Mouse (Mus musculus): ENCODE data around the gene Akap7.
A peak's percentile ranks its signal among the peaks of the same experiment; 100 is the strongest.

Akap7 gene

DNA sequence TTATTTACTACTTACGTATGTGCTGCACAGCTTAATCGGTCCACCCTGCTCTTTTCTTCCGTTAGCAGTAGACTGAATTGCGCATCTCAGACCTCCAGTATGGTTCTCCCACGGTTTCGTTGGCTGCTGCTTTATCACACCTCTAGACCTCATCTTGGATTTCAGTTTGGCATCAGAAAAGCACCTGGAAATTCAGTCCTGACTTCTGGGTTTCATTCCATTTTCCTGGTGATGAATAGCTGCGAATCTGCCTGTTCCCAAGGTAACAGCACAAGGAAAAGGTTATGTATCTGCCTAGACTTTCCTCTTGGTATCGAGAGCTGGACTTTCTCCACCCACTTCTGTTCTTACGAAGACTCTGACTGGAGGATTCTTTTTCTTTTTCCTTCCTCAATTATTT lies at the start of gene Akap7:
TSS of gene Akap7 (minus strand) at position 101 of the 400 bp plus-strand sequence.
- no peak for DNase-seq

DNA sequence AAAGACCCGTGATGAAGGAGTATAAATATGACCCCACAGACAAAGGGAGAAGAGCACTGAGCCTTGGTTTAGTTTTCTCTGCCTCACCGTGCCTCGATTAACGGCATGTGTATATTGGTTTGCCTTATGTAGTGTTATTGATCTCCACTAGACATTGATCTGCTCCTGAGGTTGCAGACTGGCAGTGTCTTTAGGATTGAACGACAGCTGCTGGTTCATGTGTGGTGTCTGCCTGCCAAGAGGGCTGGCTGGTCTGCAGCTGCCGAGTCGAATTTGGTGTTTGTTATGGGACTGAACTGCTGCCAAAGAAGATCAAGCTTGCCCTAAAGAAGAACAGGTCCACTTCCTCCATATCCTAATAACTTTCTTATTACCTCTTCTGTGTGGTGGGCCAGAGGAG lies 46.7 kb upstream of the Akap7 start:
- no peak for DNase-seq

DNA sequence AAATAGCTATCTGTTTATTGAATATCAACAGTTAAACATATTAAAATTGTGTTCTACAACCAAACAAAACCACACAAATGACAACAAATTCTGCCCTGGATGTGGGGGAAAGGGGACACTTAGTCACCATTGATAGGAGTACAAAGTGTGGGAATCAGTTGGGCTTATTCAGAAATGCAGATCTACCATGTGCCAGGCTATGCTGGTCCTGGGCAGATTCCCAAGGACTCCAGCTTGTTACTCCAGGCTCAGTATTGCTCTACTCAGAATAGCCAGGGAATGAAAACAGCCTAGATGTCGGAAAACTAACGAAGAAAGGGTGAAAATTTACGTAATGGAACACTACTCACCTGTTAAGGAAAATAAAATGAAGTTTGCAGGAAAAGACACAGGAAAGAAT lies 46.3 kb upstream of the Akap7 start:
- no peak for DNase-seq

DNA sequence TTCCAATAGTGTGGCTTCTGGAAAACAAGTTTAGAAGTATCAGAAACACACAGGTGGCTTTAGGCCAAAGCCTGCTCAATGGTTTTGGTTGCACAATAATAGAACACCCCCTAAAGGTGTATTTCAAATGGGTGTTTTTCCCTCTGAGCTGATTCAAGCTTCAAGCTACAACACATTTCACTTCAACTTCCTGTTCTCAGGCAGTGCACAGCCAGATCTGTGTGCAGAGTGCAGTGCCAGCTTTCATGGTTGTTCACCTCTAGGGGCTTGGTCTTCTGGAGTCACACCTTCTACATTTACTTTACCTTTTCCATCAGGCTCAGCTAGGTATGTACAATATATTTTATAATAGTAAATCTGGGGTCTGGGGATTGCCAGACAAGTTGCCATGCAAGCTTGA lies 35.1 kb upstream of the Akap7 start:
- no peak for DNase-seq

DNA sequence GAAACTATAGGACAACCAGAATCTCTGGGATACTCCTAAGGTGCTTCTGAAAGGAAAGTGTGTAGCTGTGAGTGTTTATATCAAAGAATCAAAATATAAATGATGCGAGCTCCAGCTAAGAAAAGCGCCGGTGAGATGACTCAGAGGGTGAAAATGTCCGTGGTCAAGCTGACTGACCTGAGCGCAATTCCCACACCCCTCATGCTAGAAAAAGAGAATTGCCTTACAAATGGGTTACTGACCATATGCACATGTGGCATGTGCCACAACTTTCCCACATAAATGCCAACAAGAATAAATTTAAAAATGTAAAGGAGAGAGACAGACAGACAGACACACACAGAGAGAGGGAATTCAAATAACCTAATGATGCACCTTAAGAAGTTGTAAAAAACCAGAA lies 33.0 kb upstream of the Akap7 start:
- no peak for DNase-seq

DNA sequence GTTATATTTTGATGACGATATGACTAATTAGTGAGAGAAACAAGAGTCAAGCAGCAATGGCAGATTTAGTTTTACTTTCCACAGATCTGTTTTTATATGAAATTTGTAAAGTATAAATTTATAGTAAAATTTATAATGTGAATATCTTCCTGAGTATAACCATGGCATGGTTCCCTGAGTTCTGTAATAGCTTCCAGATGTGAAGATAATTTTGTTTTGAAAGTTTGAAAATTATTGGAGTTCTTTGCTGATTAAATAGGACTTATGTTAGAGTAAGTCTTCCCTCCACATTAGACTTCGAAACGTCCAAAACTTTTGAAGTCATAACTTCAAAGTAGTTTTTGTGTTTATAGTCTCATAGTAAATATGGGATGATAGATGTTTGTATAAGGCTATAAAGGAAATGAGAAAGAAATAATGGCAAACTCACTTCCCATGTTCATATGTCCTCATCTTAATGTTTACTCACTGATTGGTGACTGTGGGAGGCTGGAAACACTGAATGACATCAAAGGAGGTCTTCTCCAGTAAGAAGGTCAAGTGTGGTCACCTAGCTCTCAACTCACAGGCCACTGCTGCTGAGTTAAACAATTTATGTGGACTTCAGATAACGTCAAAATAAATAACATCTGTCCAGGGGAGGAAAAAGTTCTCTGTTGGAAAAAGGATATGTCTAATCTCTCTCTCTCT lies 25.9 kb upstream of the Akap7 start:
- no peak for DNase-seq

DNA sequence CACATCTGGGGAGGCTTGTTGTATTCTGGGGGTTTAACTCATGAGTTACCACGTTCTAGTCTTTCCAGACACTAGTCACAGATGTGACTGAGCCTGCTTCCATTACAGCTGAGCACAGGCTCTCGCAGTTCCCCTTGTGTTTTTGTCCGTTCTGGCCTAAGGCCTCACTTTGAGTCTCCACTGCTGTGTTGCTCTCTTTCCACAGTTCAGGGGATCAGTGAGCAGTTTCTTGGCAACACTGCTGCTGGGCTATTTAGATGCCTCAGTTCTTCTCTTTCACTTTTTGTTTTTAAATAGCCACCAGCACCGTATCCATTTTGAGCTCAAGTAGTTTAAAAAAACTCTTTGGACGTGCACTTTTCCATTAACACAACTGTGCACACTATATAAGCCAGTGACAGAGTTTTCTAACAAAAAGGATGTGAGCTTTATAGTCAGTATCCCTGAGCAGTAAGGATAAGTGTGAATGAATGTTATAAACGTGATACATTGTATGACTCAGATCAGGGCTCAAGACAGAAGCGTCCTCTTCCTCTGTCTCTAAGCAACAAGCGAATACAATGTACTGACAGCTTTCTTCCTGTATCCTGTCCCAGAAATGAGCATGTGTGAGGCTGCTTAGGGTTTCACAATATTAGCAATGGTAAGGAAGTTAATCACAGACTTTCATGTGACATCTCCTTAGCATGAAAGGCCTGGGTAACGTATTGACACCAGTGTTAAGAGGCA lies 23.8 kb upstream of the Akap7 start:
- peak; percentile 7 to 41 for DNase-seq

DNA sequence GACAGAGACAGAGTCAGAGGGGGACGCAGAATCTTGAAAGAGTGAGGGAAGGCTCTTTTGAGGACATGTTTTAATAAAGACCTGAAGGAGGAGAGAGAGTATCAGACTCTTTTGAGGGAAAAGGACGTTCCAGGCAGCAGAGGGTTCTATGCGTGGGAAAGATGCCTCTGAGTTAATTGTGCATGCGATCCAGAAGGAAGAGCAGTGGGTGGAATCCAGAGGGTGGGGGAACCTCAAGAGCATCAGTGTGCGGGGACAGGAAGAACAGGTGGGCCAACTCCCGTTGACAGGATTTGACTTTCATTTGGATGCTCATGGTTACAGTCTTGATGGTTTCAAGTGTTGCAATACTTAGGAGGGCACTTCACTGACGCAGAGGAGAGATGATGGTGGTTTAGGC lies 22.4 kb upstream of the Akap7 start:
- no peak for DNase-seq

DNA sequence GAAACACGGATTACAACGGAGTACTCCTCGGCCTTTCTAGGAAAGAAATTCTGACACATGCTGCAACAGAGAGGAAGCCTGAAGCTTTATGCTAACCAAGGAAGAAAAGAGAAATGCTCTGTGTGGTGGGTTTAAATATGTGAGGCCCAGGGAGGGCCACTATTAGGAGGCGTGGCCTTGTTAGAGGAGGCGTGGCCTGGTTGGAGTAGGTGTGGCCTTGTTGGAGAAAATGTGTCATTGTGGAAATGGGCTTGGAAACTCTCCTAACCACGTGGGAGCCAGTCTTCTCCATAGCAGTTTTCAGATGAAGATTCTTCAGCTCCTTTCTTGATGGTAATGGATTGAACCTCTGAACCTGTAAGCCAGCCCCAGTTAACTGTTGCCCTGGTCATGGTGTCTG lies 19.8 kb upstream of the Akap7 start:
- no peak for DNase-seq

DNA sequence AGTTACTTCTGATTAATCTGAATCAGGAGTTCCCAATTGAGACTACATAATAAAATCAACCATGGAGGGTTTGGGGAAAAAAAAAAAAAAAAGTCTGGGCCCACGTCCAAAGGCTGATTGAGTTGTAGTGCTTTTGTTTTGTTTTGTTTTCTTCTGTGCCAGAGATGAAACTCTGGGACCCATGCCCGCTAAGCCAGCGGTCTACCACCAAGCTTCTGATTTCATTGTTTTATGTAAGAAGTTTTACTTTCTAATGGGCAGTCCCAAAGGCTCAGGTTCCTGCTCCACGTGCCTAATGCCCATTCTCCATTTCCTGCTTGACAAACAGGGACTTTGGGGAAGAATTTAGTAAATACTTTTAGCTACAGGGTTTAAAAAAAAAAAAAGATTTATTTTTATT lies 18.0 kb upstream of the Akap7 start:
- DNase-seq, result peak; percentile 17 to 46

DNA sequence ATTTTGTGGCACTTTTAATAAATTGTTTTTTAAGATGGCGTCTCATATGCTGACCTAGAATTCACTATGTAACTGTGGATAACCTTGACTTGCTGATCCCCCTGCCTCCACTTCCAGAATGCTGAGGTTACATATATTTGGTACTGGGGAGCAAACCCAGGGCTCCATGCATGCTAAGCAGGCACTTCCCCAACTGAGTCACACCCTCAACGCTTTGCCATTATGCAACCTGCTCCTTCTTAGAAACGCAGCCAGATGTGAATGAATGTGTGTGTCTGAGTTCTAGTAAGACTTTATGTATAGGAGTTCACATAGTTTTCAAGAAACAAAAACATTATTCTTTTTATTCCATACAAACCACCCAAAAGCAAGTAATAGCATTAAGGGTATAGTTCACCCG lies 13.5 kb upstream of the Akap7 start:
- no peak for DNase-seq

DNA sequence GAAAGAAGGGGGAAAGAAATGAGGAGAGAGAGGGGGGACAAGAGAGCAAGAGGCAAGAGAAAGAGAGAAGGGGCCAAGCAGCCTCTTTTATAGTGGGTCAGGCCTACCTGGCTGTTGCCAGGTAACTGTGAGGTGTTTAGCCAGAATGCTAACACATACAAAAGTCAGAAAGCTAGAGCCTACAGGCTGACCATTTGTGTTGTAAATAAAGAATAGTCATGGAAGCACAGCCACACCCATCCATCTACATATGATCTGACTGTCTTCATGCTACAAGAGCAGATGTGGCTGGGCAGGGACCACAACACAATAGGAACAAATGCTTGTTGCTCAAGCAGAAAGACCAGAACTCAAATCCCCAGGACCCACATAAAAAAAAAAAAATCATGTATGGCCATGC lies 11.9 kb upstream of the Akap7 start:
- DNase-seq, result no peak

DNA sequence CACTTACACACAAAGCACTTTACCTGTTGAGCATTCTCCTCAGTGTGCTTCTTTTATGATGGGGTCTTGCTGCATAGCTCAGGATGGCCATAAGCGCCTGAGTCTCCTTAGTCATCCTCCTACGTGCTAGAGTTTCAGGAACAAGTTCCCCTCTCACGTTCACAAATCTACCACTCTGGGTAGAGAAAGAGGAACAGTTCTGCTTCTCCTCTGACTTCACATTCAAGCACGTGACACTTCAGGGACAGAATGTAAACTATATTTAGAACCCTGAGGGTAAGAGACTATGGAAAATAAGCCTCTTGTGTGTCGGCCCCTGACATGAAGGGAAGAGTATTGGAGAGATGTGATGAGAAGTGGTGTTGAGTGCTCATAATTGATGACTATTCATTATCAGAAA lies 10.7 kb upstream of the Akap7 start:
- DNase-seq, result no peak

DNA sequence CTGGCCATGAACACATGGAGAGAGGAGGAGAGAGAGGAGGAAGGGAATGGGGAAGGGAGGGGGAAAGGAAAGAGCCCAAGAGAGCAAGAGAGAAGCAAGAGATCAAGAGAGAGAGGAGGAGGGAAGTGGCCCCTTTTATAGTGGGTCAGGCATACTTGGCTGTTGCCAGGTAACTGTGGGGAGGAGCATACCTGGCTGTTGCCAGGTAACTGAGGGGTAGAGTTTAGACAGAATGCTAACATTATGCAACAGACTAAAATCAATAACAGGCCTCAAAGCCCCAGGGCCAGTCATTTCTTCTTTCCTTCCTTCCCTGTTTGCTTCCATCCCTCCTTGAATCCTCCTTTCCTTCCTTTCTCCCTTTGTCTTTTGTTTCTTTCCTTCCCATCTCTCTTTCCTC lies 10.0 kb upstream of the Akap7 start:
- no peak for DNase-seq

DNA sequence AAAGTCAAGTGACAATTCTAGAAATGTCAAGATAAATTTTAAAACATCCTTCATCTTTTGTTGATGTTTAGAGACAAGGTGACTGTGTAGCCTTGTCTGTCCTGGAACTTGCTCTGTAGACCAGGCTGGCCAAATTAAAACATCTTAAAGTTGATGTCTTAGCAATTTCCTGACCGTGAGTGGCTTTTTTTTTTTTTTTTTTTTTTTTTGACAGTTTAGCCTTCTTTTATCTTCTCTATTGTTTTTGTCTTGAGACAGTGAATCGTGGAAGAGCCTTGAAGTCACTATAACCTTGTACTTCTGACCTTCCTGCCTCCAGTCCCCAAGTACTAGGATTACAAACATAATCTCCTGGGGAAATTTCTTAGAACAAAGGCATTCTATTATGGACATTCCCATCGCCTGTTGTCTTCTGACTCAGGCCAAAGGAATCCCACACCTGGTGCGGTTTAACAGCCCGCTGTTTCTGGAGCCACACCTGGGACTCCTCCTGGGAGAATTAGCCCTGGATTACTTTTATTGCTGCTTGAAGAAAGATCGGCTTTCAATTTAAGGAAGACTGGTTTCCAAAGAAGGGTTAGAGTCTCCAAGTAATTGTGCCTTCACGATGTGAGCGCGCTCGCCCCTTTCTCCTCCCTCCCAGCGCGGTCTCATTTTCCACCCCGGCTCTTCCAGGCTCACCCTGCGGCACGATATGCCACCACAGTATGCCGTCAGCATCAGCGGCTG lies 6.3 kb upstream of the Akap7 start:
- DNase-seq, result no peak

DNA sequence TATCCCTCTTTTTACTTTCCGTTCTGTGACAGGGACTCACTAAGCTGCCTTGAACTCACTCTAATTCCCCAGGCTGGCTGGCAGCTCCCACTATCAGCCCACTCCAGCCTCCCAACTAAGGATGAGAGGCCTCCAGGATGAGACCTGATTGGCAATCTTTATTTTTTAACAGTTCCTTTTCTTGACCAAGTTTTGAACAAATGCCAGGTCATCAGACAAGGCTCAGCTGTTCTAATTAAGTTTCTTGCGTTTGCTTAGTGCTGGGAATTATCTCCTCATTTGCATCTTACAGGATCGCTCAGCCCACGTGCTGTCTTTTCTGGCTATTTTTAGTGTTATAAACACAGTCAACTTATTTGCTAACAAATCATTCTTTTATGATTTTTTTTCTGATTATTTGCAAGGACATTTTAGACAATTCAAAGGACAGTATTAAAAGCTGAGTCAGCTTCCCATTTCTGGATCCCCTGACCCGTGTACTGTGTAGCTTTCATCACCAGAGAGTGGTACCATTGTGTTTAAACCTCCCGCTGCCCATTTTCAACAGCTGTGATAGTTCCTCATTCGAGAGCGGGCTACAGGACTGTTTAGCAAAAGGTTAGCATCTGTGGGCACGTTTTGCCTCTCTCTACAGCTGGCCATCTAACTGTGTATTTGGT lies 4.0 kb upstream of the Akap7 start:
- DNase-seq, result no peak

DNA sequence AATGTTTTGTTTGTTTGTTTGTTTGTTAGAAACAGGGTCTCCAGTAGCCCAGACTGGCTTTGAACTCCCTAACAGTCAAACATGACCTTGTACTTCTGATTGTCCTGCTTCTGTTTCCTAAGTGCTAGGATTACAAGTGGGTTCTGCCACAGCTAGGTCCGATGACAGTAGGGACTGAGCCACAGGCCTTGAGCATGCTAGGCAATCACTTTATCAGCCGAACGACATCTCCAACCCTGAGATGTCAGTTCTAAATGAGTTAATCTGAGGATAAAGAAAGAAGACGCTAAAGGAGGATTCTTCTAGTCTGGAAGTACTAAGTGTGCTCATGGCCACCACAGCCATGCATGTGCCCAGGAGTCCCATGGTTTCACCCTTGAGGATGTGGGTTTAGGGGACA lies 3.1 kb upstream of the Akap7 start:
- DNase-seq, result no peak

DNA sequence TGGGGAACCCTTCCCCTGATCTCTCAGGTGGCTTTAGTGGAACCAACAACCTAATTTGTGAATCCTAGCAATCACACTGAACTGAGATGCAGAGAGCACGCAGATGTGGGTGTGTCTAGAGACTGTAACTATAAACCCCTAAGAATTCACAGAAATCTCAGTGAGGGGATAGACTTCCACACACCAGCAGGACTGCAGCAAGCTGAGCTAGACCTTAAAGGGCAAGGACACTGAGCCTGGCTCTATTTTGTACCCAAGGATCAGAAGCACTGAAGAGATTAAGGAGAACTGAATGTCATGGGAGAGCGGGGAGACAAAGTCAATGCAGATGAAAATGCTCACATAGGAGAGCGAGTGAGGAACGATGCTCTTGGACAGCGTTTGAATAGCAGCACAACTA lies 2.3 kb upstream of the Akap7 start:
- DNase-seq, result no peak

DNA sequence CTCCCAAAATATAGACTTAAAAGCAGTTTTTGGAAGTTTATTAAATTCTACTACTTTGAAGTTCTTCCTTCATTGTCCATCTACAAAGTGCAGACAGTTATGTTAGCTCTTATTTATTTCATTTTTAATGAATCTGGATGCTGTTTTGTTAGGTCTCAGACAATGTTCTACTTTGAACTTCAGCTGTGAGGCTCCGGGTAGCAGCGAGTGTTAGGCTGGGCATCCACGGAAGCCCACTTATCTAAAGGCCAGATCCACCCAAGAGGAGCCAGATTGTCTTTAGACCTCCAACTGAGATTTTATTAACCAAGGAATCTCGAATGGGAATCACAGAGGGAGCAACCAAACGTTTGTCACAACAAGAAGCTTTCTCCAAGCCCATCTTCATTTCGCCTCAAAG lies 2.5 kb downstream of the Akap7 start:
- no peak for DNase-seq

DNA sequence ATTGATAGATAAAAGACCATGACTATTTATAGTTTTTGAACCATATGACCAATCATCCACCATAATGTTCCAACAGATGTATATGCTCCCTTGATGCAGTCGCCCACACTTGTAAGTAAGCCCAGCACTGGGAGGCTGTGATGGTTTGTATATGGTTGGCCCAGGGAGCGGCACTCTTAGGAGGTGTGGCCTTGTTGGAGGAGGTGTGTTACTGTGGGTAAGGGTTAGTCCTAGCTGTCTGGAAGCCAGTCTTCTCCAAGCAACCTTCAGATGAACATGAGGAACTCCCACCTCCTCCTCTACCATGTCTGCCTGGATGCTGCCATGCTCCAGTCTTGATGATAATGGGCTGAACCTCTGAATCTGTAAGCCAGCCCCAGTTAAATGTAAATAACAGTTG lies 3.1 kb downstream of the Akap7 start:
- no peak for DNase-seq

DNA sequence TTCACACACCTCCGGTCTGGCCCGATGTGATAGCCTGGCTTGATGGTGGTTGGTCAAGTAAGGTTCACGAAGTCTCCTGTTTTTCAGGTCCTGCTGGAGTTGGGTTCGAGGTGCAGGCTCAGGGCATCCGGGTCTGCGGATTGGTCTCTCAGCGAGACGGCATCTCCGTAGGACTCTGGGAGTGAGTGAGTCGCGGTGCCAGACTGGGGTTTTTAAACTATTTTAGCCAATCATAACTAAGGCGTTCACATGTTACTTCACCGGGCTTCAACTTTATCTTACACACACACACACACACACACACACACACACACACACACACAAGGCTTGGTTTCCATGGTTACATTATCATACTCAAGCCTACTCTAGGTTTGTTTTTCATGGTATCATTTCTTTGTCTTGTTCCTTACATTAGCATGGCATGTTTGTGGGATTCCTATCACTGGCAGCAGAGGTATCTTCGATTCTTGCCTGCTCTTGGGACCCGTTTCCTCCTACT lies 8.6 kb downstream of the Akap7 start:
- DNase-seq, result no peak

DNA sequence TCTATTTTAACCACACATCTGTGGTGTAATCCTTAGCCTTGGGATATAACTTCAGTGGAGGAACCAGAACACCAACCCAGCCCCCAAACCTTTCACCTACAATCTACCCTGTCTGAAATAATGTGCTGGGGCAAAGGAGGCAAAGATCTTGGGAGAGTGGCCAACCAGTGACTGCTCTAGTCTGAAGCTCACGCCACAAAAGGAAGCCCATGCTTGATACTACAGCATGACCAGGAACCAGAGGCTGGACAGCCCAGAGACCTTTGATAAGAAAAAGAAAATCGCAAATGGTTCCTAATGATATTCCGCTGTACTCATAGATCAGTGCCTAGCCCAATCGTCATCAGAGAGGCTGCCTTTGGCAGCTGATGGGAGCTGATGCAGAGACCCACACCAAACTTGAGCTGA lies 9.4 kb downstream of the Akap7 start:
- DNase-seq, result peak in 1 of 2 experiments; percentile 25

DNA sequence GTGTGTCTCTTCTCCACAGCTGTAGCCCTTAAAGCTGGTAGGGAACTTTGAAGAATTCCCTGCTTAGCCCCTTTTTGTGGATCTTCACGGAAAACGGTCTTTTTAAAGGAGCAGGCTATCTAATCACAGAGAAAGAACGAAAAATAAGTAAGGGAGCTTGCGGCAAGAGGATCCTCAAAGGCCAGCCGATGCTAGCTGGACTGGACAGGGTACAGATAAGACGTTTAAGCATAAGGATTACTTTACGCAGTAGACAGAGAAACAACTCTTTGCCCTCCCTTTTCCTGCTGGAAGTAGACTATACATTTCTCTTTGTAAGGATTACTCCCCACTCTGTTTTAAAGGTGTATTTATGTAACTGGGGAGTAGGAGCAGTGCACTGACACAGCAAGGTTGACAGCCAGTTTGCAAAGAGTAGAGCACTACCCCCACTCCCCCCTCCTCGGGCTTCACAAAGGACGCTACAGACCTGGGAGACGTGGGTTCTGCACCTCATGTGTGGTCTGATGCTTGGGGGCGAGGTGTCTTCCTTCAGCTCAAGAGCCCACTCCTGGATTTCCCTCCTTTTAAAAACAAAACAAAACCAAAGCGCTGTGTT lies 9.9 kb downstream of the Akap7 start:
- DNase-seq, result no peak

All from kidney, postnatal 36 days (tissue).